Mouse (Mus musculus) liver, embryonic 14.5 days (tissue): ENCODE results near the gene Exosc9. TPM values are rescaled to one million over a fixed set of nuclear protein-coding genes. Genes with fewer than 3 reads are reported as not detected.

ENCODE experiments used
- ATAC-seq: fragments of 200-750 bp; cut with Nextera tagmentation; 2 replicates; pipeline ENCODE4 v1.8.0; 2017; ENCODE audit warnings: moderate number of reproducible peaks, mild to moderate bottlenecking, moderate library complexity; ENCODE audit not compliant: insufficient read depth
- DNase-seq, 3 experiments: peaks; one replicate each; pipeline ENCODE4 v3.0.0-alpha.2; 2012 to 2013; ENCODE audit warnings: low read depth in 3 of 3, low spot score in 3 of 3
- H3K27ac ChIP-seq: fragments of 300-500 bp; sonication (generic); 2 replicates; pipeline ENCODE4 v1.5.1; 2014; ENCODE audit warnings: moderate library complexity, mild to moderate bottlenecking, control low read depth, inconsistent platforms
- H3K27me3 ChIP-seq: fragments of 300-500 bp; sonication (generic); 2 replicates; pipeline ENCODE4 v1.6.1; 2014; ENCODE audit warnings: mild to moderate bottlenecking, low read length, moderate library complexity; ENCODE audit not compliant: control insufficient read depth, insufficient read depth
- H3K36me3 ChIP-seq: fragments of 300-500 bp; sonication (generic); replicated peaks from 2 replicates; pipeline ENCODE4 v1.6.1; 2014; ENCODE audit warnings: low read depth; ENCODE audit not compliant: control insufficient read depth, insufficient read depth
- H3K4me1 ChIP-seq, 2 experiments: fragments of 200-500 bp in 1 of 2; fragments of 300-500 bp in 1 of 2; sonication (generic) in 1 of 2; replicated peaks; 2 replicates each; pipeline ENCODE4 v1.6.1; 2012 to 2014; ENCODE audit warnings: antibody characterized with exemption in 1 of 2, inconsistent platforms in 1 of 2, low read length in 1 of 2; ENCODE audit not compliant: control insufficient read depth in 2 of 2, insufficient read depth in 2 of 2
- H3K4me2 ChIP-seq: fragments of 300-500 bp; sonication (generic); 2 replicates; pipeline ENCODE4 v1.6.1; 2014; ENCODE audit warnings: low read depth, mild to moderate bottlenecking, control low read depth, moderate library complexity
- H3K4me3 ChIP-seq, 2 experiments: fragments of 200-500 bp in 1 of 2; fragments of 300-500 bp in 1 of 2; sonication (generic) in 1 of 2; 2 replicates each; pipeline ENCODE4 v1.5.1; 2012 to 2014; ENCODE audit warnings: low read depth in 2 of 2, low read length in 2 of 2, mild to moderate bottlenecking in 2 of 2, control low read depth in 1 of 2, inconsistent platforms in 1 of 2, moderate library complexity in 1 of 2; ENCODE audit not compliant: insufficient read depth in 1 of 2
- H3K9ac ChIP-seq: fragments of 300-500 bp; sonication (generic); replicated peaks from 2 replicates; pipeline ENCODE4 v1.6.1; 2014; ENCODE audit warnings: mild to moderate bottlenecking, control low read depth, moderate library complexity
- H3K9me3 ChIP-seq: fragments of 300-500 bp; sonication (generic); 2 replicates; pipeline ENCODE4 v1.6.1; 2016; ENCODE audit warnings: low read length, mixed read lengths; ENCODE audit not compliant: control insufficient read depth
- CTCF ChIP-seq: IDR thresholded peaks from 2 replicates; pipeline ENCODE4 v1.5.1; 2016; ENCODE audit warnings: antibody characterized with exemption, low read depth, control low read depth
- EP300 ChIP-seq: IDR thresholded peaks from 2 replicates; pipeline ENCODE4 v1.6.1; 2016; ENCODE audit warnings: antibody characterized with exemption, low read depth
- WGBS: fragments of 180-500 bp; shearing (Covaris S2); extraction: QIAGEN DNeasy Blood & Tissue Kit; methylation state at CpG from one replicate; pipeline ENCODE4 v1.1.7; 2014; ENCODE audit not compliant: insufficient replicate concordance; 5-methylcytosine and 5-hydroxymethylcytosine counted together
- polyA plus RNA-seq, 2 experiments: library from polyadenylated mRNA; depleted of rRNA in 1 of 2; stranded (reverse) in 1 of 2; unstranded in 1 of 2; fragments of >200 nt; fragmentation: Nextera tagmentation in 1 of 2; extraction: Ambion mirVana in 1 of 2; gene quantifications; 2 replicates each; pipeline versions ENCODE4 v1.2.1 to v1.2.3; 2012 to 2014

Exosc9 gene
- polyA plus RNA-seq, 2 experiments, result 25.1 to 37.6 TPM

GRCm38 (mm10) chr3:36521073-36522060 lies 31.0 kb upstream of the Exosc9 start, which contains the start of gene Gm11549:
Gene Gm11549 (minus strand): TSS chr3:36521813.
- no peak within 1 kb of the TSS for H3K9ac ChIP-seq
- peaks cover 16% of the 10 kb centered on the region for H3K27me3 ChIP-seq
- 3% methylated on average over 51 of the region's 51 CpGs for WGBS
- no peaks in the 10 kb centered on the region for H3K9me3 ChIP-seq
- ATAC-seq (no peak), DNase-seq (no peak)
- peak within 1 kb of the TSS; percentile 38 for H3K4me2 ChIP-seq
- H3K36me3 ChIP-seq, result no peaks in the 10 kb centered on the region
- H3K4me3 ChIP-seq, result peak within 1 kb of the TSS; percentile 26 to 29; a peak in 3 of 4 replicates
- TF ChIP-seq EP300 (no peak), CTCF (no peak)
- no peaks in the 10 kb centered on the region for H3K4me1 ChIP-seq
- no peak within 1 kb of the TSS for H3K27ac ChIP-seq

DNA sequence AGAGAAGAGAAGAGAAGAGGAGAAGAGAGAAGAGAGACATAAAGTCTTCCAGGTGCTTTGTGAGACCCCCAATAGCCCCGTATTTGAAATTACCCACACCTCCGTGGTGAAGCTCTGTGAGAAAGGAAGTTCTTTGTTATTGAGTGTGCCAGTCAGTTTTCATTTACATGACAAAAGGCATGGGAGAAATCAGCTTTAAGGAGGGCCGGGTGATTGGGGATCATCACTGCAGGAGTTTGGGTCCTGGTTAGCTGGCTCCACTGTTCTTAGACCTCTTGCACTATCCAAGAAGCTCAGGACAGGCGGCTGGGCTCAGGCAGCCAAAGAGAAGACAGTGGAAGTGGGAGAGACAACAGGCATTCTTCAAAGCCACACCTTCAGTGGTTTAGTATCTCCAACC lies 30.3 kb upstream of the Exosc9 start:
- Histone ChIP-seq H3K27me3 (peaks cover 16% of the 10 kb centered on the region), H3K9me3 (no peaks in the 10 kb centered on the region), H3K4me3 (no peak overlapping the region), H3K4me2 (no peak overlapping the region), H3K36me3 (no peaks in the 10 kb centered on the region), H3K4me1 (no peaks in the 10 kb centered on the region), H3K27ac (no peak overlapping the region), H3K9ac (no peak overlapping the region)
- DNase-seq, result no peak
- 15% methylated on average over 4 of the region's 4 CpGs for WGBS
- ATAC-seq, result no peak
- TF ChIP-seq CTCF (no peak), EP300 (no peak)

GRCm38 (mm10) chr3:36524466-36524865 lies 27.9 kb upstream of the Exosc9 start:
- no peaks in the 10 kb centered on the region for H3K4me1 ChIP-seq
- no peaks in the 10 kb centered on the region for H3K36me3 ChIP-seq
- H3K4me3 ChIP-seq, result no peak overlapping the region
- H3K27me3 ChIP-seq, result peaks cover 16% of the 10 kb centered on the region
- no peak overlapping the region for H3K9ac ChIP-seq
- TF ChIP-seq CTCF, result no peak
- H3K27ac ChIP-seq, result no peak overlapping the region
- DNase-seq, result no peak
- 52% methylated on average over 3 of the region's 3 CpGs for WGBS
- ATAC-seq, result no peak
- H3K9me3 ChIP-seq, result no peaks in the 10 kb centered on the region
- no peak overlapping the region for H3K4me2 ChIP-seq

DNA sequence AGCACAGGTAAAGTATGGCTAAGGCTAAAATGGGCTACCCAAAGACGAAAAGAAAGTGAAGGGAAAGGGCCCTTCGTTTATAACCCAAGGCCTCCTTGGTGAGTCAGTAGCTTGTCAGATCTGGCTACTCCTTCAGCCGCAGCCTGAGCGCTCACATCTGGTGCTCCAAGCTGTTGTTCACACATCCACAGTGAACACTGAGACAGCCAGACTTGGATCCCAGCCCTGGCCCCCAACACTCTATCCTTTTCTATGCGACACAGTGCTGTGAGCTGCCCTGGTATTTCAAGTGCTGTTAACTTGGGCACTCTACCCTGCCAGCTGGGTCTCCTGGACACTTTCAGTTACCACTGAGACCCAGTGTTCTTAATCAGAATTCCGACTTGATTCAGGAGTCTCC lies 22.1 kb upstream of the Exosc9 start:
- 54% methylated on average over 6 of the region's 6 CpGs for WGBS
- Histone ChIP-seq H3K9ac (no peak overlapping the region), H3K27ac (no peak overlapping the region), H3K36me3 (no peaks in the 10 kb centered on the region), H3K4me2 (no peak overlapping the region), H3K4me1 (peaks cover 0 to 7% of the 10 kb centered on the region in 2 experiments; a peak in 1 of 4 replicates), H3K4me3 (no peak overlapping the region), H3K27me3 (no peaks in the 10 kb centered on the region), H3K9me3 (no peaks in the 10 kb centered on the region)
- TF ChIP-seq EP300 (no peak), CTCF (no peak)
- DNase-seq (no peak), ATAC-seq (no peak)

GRCm38 (mm10) chr3:36530781-36531180 lies 21.6 kb upstream of the Exosc9 start:
- Histone ChIP-seq H3K4me1 (peaks cover 0 to 7% of the 10 kb centered on the region in 2 experiments; a peak in 1 of 4 replicates), H3K9ac (no peak overlapping the region), H3K27me3 (no peaks in the 10 kb centered on the region), H3K27ac (no peak overlapping the region), H3K4me3 (no peak overlapping the region), H3K36me3 (no peaks in the 10 kb centered on the region), H3K4me2 (no peak overlapping the region), H3K9me3 (no peaks in the 10 kb centered on the region)
- no peak for DNase-seq
- WGBS, result 61% methylated on average over 5 of the region's 5 CpGs
- TF ChIP-seq EP300 (no peak), CTCF (no peak)
- ATAC-seq, result no peak
